Mouse (Mus musculus): ENCODE data around the gene Tmem185b. TPM values are rescaled to one million over a fixed set of nuclear protein-coding genes. Genes with fewer than 3 reads are reported as not detected.

Gene Tmem185b
- 20.5 and 25.2 TPM in 2 replicates for polyA plus RNA-seq (2012; rRNA removed; ENCODE audit: low replicate concordance)

GRCm38 (mm10) chr1:119525689-119526591 lies at the start of gene Tmem185b:
TSS of gene Tmem185b (plus strand) at chr1:119526160.

DNA sequence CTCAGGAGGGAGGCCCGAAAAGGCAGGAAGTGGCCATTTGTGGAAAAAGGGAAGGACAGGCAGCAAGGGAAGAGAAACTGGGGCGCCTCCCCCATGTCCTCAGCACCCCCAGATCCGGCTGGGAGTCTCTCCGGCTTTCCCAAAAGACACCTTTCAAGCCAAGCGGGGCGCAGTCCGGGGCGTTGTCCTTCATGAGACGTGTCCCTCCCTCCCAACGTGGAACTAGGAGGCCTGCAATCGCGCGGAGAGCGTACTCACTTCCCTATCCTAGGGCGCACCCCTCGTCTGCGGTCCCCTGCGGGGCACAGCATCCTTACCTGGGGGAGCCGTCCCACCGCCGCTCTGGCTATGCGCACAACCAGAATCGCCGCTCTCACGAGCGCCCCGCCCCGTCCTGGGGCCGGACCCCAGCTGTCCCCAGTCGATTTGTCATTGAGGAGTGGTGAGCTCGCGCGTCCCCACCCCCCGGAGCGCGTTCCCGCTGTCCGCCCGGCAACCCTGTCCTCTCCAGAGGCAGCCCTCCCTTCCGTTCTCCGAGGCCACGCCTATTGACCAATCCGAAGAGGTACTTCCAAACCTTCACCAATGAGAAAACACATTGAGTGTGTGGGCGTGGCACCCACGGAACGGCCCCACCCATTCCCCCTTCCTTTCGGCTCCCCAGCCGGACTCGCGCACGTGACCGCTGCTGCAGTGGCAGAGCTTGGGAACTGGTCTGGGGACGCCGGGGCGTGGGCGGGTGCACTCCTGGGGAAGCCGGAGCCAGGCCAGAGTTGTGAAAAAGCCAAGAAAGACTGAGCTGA lies 21.5 kb upstream of the Tmem185b start, which contains the start of gene Ralb:
Gene Ralb (minus strand): TSS at position 535 of the 803 bp plus-strand sequence.

Other genes with a start within 250 kb of the Tmem185b start
- 1.3 and 1.4 TPM in 2 replicates for gene Inhbb, start 103.9 kb upstream of the Tmem185b start, polyA plus RNA-seq (2012; rRNA removed; ENCODE audit: low replicate concordance)
- gene Ralb, start 21.4 kb upstream of the Tmem185b start, polyA plus RNA-seq (2012; rRNA removed; ENCODE audit: low replicate concordance): 21.7 and 40.1 TPM in 2 replicates
- 1.3 and 2.7 TPM in 2 replicates for gene Epb41l5, start 122.8 kb downstream of the Tmem185b start, polyA plus RNA-seq (2012; rRNA removed; ENCODE audit: low replicate concordance)

Measured in duodenum, adult 2 months (tissue).